Mouse (Mus musculus) stomach, postnatal 0 days (tissue): ENCODE results near the gene Gif. TPM values are rescaled to one million over a fixed set of nuclear protein-coding genes. Genes with fewer than 3 reads are reported as not detected.

Source experiments
- ATAC-seq: fragments of 200-750 bp; cut with Nextera tagmentation; 2 replicates; pipeline ENCODE4 v1.8.0; 2017; ENCODE audit not compliant: low FRiP score, low TSS enrichment
- DNase-seq: peaks from one replicate; pipeline ENCODE4 v3.0.0-alpha.2; 2016; ENCODE audit warnings: low spot score
- H3K27ac ChIP-seq: fragments of 300-500 bp; sonication (generic); replicated peaks from 2 replicates; pipeline ENCODE4 v1.5.1; 2014; ENCODE audit warnings: mild to moderate bottlenecking, control low read depth
- H3K27me3 ChIP-seq: fragments of 300-500 bp; sonication (generic); 2 replicates; pipeline ENCODE4 v1.6.1; 2014; ENCODE audit warnings: low read length; ENCODE audit not compliant: control insufficient read depth, insufficient read depth
- H3K36me3 ChIP-seq: fragments of 300-500 bp; sonication (generic); 2 replicates; pipeline ENCODE4 v1.6.1; 2014; ENCODE audit warnings: low read length, mixed read lengths; ENCODE audit not compliant: control insufficient read depth, insufficient read depth
- H3K4me1 ChIP-seq: fragments of 300-500 bp; sonication (generic); replicated peaks from 2 replicates; pipeline ENCODE4 v1.6.1; 2014; ENCODE audit warnings: antibody characterized with exemption; ENCODE audit not compliant: control insufficient read depth, insufficient read depth
- H3K4me2 ChIP-seq: fragments of 300-500 bp; sonication (generic); replicated peaks from 2 replicates; pipeline ENCODE4 v1.6.1; 2014; ENCODE audit warnings: low read depth, mild to moderate bottlenecking, control low read depth, moderate library complexity
- H3K4me3 ChIP-seq: fragments of 300-500 bp; sonication (generic); 2 replicates; pipeline ENCODE4 v1.5.1; 2014; ENCODE audit warnings: low read depth, low read length, control low read depth
- H3K9ac ChIP-seq: fragments of 300-500 bp; sonication (generic); 2 replicates; pipeline ENCODE4 v1.6.1; 2014; ENCODE audit warnings: mild to moderate bottlenecking, low read length, control low read depth, mixed read lengths
- H3K9me3 ChIP-seq: fragments of 300-500 bp; sonication (generic); 2 replicates; pipeline ENCODE4 v1.6.1; 2016; ENCODE audit warnings: low read length; ENCODE audit not compliant: control insufficient read depth
- CTCF ChIP-seq: IDR thresholded peaks from 2 replicates; pipeline ENCODE4 v1.5.1; 2016; ENCODE audit warnings: antibody characterized with exemption, low read depth, mild to moderate bottlenecking, moderate library complexity
- EP300 ChIP-seq: optimal IDR thresholded peaks from 2 replicates; pipeline ENCODE3; 2016; ENCODE audit warnings: antibody characterized with exemption
- WGBS: fragments of 180-500 bp; shearing (Covaris S2); extraction: QIAGEN DNeasy Blood & Tissue Kit; methylation state at CpG from one replicate; pipeline ENCODE4 v1.1.7; 2014; 5-methylcytosine and 5-hydroxymethylcytosine counted together
- polyA plus RNA-seq: library from polyadenylated mRNA; unstranded; fragments of >200 nt; fragmentation: Nextera tagmentation; extraction: Ambion mirVana; gene quantifications from 2 replicates; pipeline ENCODE4 v1.2.1, GENCODE M21; 2015

Gif gene
- polyA plus RNA-seq, 1 experiment from 2014 or later, result 161 TPM

GRCm38 (mm10) chr19:11810003-11810758, 62.8 kb downstream of the Gif start:
- Histone ChIP-seq H3K36me3 (no peaks in the 10 kb centered on the region), H3K4me2 (no peak overlapping the region), H3K9ac (no peak overlapping the region), H3K4me1 (peaks cover 9% of the 10 kb centered on the region; the same call in 1 of the 2 replicates), H3K4me3 (no peak overlapping the region), H3K27ac (no peak overlapping the region), H3K27me3 (no peaks in the 10 kb centered on the region), H3K9me3 (no peaks in the 10 kb centered on the region)
- no peak for TF ChIP-seq EP300
- TF ChIP-seq CTCF, result no peak
- DNase-seq (no peak), ATAC-seq (no peak)
- 52% methylated on average over 5 of the region's 5 CpGs for WGBS

DNA sequence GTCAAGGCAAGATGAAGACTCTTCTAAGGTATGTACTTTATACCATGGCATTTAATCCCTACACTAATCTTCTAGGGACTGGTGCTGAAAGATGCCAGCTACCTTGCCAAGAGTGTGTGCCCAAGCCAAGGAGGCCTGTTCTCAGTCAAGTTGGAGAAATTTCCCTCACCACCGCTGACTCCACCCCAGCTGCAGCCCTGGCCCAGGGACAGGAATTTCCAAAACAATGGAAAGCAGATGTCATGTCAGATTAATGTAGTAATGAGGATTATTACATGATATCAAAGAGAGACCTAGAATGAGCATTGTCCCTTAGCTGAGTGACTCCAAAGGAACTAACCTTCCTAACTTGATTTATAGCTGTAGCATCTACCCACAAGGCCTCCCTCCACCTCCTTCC, 63.5 kb downstream of the Gif start:
- Histone ChIP-seq H3K4me1 (peaks cover 9% of the 10 kb centered on the region; the same call in 1 of the 2 replicates), H3K27ac (no peak overlapping the region), H3K9me3 (no peaks in the 10 kb centered on the region), H3K27me3 (no peaks in the 10 kb centered on the region), H3K4me3 (no peak overlapping the region), H3K9ac (no peak overlapping the region), H3K4me2 (no peak overlapping the region), H3K36me3 (no peaks in the 10 kb centered on the region)
- DNase-seq, result no peak
- WGBS, result 48% methylated on average over 1 of the region's 1 CpGs
- ATAC-seq, result no peak
- TF ChIP-seq CTCF, result no peak
- no peak for TF ChIP-seq EP300

- H3K27ac ChIP-seq, result no peak overlapping the region
- 54% methylated on average over 5 of the region's 5 CpGs for WGBS
- peaks cover 9% of the 10 kb centered on the region; the same call in 1 of the 2 replicates for H3K4me1 ChIP-seq
- ATAC-seq, result no peak
- H3K27me3 ChIP-seq, result no peaks in the 10 kb centered on the region
- H3K36me3 ChIP-seq, result no peaks in the 10 kb centered on the region
- H3K9ac ChIP-seq, result no peak overlapping the region
- no peak overlapping the region for H3K4me3 ChIP-seq
- TF ChIP-seq CTCF (no peak), EP300 (no peak)
- no peak overlapping the region for H3K4me2 ChIP-seq
- DNase-seq, result no peak
- H3K9me3 ChIP-seq, result no peaks in the 10 kb centered on the region
These were observed 64.5 kb downstream of the Gif start for GRCm38 (mm10) chr19:11811688-11812365.

Other genes with a start within 250 kb of the Gif start
- gene Ms4a6b, start 231.0 kb upstream of the Gif start, polyA plus RNA-seq, result 6.6 and 6.9 TPM in 2 replicates
- 8.6 and 9.1 TPM in 2 replicates for gene Ms4a4d, start 210.8 kb upstream of the Gif start, polyA plus RNA-seq
- gene Ms4a6d, start 142.7 kb upstream of the Gif start, polyA plus RNA-seq, result 4.5 and 5.0 TPM in 2 replicates
- gene Ms4a2, start 123.8 kb upstream of the Gif start, polyA plus RNA-seq, result 0.16 and 0.24 TPM in 2 replicates
- 0.07 and 0.10 TPM in 2 replicates for gene Ms4a3, start 106.7 kb upstream of the Gif start, polyA plus RNA-seq
- gene Oosp2, start 87.0 kb upstream of the Gif start, polyA plus RNA-seq, result not detected in 2 replicates
- gene Oosp1, start 56.4 kb upstream of the Gif start, polyA plus RNA-seq, result not detected in 2 replicates
- not detected in 2 replicates for gene Oosp3, start 50.5 kb upstream of the Gif start, polyA plus RNA-seq
- gene Mrpl16, start 22.8 kb downstream of the Gif start, polyA plus RNA-seq, result 49.2 and 51.4 TPM in 2 replicates
- gene Stx3, start 71.8 kb downstream of the Gif start, polyA plus RNA-seq, result 17.9 and 18.7 TPM in 2 replicates
- gene Olfr1417, start 91.7 kb downstream of the Gif start, polyA plus RNA-seq, result not detected in 2 replicates
- not detected in 2 replicates for gene Olfr1418, start 113.5 kb downstream of the Gif start, polyA plus RNA-seq
- gene Olfr1419, start 127.6 kb downstream of the Gif start, polyA plus RNA-seq, result not detected in 2 replicates
- 0.06 and 0.08 TPM in 2 replicates for gene Olfr1420, start 139.0 kb downstream of the Gif start, polyA plus RNA-seq
- 5.7 and 6.6 TPM in 2 replicates for gene Patl1, start 164.8 kb downstream of the Gif start, polyA plus RNA-seq
- 4.3 and 4.5 TPM in 2 replicates for gene Osbp, start 218.4 kb downstream of the Gif start, polyA plus RNA-seq